Mouse (Mus musculus): ENCODE measurements around the gene Nsun6. TPM values are rescaled to one million over a fixed set of nuclear protein-coding genes. Genes with fewer than 3 reads are reported as not detected.
A peak's percentile ranks its signal among the peaks of the same experiment; 100 is the strongest.

Nsun6 gene
- polyA plus RNA-seq, 1 experiment from 2014 or later, result 15.2 TPM

DNA sequence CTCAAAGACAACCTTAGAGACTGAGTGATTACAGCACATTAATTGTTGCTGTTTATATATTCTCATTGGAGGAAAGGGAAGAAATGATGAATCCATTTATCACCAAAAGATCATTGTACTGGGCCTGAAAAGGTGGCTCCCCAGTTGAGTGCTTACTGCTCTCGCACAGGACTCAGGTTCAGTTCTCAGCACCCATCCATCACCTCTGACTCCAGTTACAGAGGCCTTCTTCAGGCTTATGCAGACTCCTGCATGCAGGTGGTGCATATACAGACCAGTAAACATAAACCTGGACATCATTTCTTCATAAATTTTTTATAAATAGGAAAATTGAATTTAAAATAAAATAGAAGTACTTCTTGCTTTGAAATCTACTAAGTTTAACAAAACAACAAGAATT, 46.8 kb downstream of the Nsun6 start:
- WGBS, result 88% methylated on average over 1 of the region's 1 CpGs
- Histone ChIP-seq H3K9me3 (ENCODE audit: control insufficient read depth, low read length) (no peaks in the 10 kb centered on the region), H3K36me3 (ENCODE audit: control insufficient read depth, insufficient read depth, low read length) (peaks cover 3% of the 10 kb centered on the region; the same call in 1 of the 2 replicates), H3K4me3 (ENCODE audit: low read length) (no peak overlapping the region), H3K4me1 (replicated peaks; ENCODE audit: control insufficient read depth, insufficient read depth, low read length) (no peaks in the 10 kb centered on the region), H3K27ac (ENCODE audit: low read length) (no peak overlapping the region), H3K27me3 (ENCODE audit: control insufficient read depth, insufficient read depth, low read depth, low read length) (no peaks in the 10 kb centered on the region), H3K9ac (ENCODE audit: low read length) (no peak overlapping the region), H3K4me2 (ENCODE audit: low read depth, low read length) (no peak overlapping the region)
- no peak for ATAC-seq (ENCODE audit: low read depth)

DNA sequence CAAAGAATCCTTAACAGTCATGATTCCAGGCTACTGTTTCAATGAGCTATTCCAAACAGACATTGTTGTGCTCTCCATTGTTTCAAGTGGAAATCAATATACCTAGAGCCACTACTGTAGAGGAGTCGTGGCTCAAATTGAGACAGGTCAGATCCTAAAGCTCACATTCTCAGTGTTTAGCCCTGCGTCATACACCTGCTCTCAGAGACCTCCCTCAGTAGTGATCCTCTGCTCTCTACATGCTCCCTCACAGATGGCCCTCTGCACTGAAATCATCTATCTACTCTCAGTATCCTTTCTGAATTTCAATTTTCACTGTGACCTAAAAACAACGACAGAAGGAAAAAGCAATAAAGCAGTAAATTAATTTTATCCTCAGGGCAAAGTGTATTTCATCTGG, 47.3 kb downstream of the Nsun6 start:
- Histone ChIP-seq H3K4me1 (replicated peaks; ENCODE audit: control insufficient read depth, insufficient read depth, low read length) (no peaks in the 10 kb centered on the region), H3K27me3 (ENCODE audit: control insufficient read depth, insufficient read depth, low read depth, low read length) (no peaks in the 10 kb centered on the region), H3K4me3 (ENCODE audit: low read length) (no peak overlapping the region), H3K9ac (ENCODE audit: low read length) (no peak overlapping the region), H3K27ac (ENCODE audit: low read length) (no peak overlapping the region), H3K36me3 (ENCODE audit: control insufficient read depth, insufficient read depth, low read length) (peaks cover 3% of the 10 kb centered on the region; the same call in 1 of the 2 replicates), H3K4me2 (ENCODE audit: low read depth, low read length) (no peak overlapping the region), H3K9me3 (ENCODE audit: control insufficient read depth, low read length) (no peaks in the 10 kb centered on the region)
- WGBS, result 89% methylated on average over 3 of the region's 3 CpGs
- no peak for ATAC-seq (ENCODE audit: low read depth)

- Histone ChIP-seq H3K4me2 (ENCODE audit: low read depth, low read length) (no peak overlapping the region), H3K4me3 (ENCODE audit: low read length) (no peak overlapping the region), H3K4me1 (replicated peaks; ENCODE audit: control insufficient read depth, insufficient read depth, low read length) (no peaks in the 10 kb centered on the region), H3K27ac (ENCODE audit: low read length) (no peak overlapping the region), H3K27me3 (ENCODE audit: control insufficient read depth, insufficient read depth, low read depth, low read length) (no peaks in the 10 kb centered on the region), H3K9ac (ENCODE audit: low read length) (no peak overlapping the region), H3K9me3 (ENCODE audit: control insufficient read depth, low read length) (no peaks in the 10 kb centered on the region), H3K36me3 (ENCODE audit: control insufficient read depth, insufficient read depth, low read length) (peaks cover 3% of the 10 kb centered on the region; the same call in 1 of the 2 replicates)
- ATAC-seq (ENCODE audit: low read depth), result no peak
- 75% methylated on average over 5 of the region's 5 CpGs for WGBS
Measured at GRCm38 (mm10) chr2:14997836-14998235, 57.0 kb downstream of the Nsun6 start.

DNA sequence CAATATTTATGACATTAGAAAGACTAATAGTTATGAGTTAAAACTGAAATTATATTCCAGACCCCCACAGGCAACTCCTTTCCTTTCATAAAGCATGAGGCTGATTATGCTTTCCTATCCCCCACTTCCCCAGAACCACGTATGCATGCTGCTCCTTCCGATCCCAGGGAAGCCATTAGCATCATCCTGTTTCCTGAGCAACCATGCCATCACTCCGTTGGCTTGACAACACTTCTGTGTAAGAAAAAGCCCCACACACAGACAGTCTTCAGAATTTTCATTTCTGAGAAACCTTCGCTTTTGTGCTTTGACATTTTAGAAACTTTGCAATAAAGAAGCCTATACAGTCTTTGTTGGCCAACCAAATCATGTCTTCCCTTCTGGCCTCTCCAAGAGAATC, 58.8 kb downstream of the Nsun6 start:
- Histone ChIP-seq H3K9ac (ENCODE audit: low read length) (no peak overlapping the region), H3K4me2 (ENCODE audit: low read depth, low read length) (no peak overlapping the region), H3K4me1 (replicated peaks; ENCODE audit: control insufficient read depth, insufficient read depth, low read length) (no peaks in the 10 kb centered on the region), H3K27ac (ENCODE audit: low read length) (no peak overlapping the region), H3K4me3 (ENCODE audit: low read length) (no peak overlapping the region), H3K27me3 (ENCODE audit: control insufficient read depth, insufficient read depth, low read depth, low read length) (no peaks in the 10 kb centered on the region), H3K36me3 (ENCODE audit: control insufficient read depth, insufficient read depth, low read length) (peaks cover 6% of the 10 kb centered on the region; the same call in 1 of the 2 replicates), H3K9me3 (ENCODE audit: control insufficient read depth, low read length) (no peaks in the 10 kb centered on the region)
- WGBS, result 78% methylated on average over 4 of the region's 4 CpGs
- no peak for ATAC-seq (ENCODE audit: low read depth)

DNA sequence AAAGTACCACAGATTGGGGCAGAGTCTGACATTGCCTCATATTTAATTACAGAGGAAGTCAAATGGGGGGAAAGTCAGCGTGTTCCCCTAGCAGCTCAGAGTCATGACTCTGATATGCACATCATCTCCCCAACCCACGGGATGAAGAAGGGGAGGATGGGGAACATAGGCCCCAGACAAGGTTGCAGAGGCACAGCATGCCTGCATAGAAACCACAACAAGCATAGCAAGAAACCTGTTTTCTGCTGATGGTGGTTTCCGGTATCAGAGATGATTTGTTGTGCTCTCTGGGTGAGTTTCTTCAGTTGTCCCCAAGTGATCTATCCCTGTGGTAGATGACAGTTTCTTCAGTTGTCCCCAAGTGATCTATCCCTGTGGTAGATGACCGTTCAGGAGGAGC, 62.3 kb downstream of the Nsun6 start:
- no peak for ATAC-seq (ENCODE audit: low read depth)
- no peak overlapping the region for H3K4me3 ChIP-seq (ENCODE audit: low read length)
- H3K4me2 ChIP-seq (ENCODE audit: low read depth, low read length), result no peak overlapping the region
- 81% methylated on average over 4 of the region's 4 CpGs for WGBS
- no peak overlapping the region for H3K9ac ChIP-seq (ENCODE audit: low read length)
- H3K9me3 ChIP-seq (ENCODE audit: control insufficient read depth, low read length), result no peaks in the 10 kb centered on the region
- peaks cover 6% of the 10 kb centered on the region; the same call in 1 of the 2 replicates for H3K36me3 ChIP-seq (ENCODE audit: control insufficient read depth, insufficient read depth, low read length)
- H3K4me1 ChIP-seq (replicated peaks; ENCODE audit: control insufficient read depth, insufficient read depth, low read length), result no peaks in the 10 kb centered on the region
- H3K27ac ChIP-seq (ENCODE audit: low read length), result no peak overlapping the region
- no peaks in the 10 kb centered on the region for H3K27me3 ChIP-seq (ENCODE audit: control insufficient read depth, insufficient read depth, low read depth, low read length)

DNA sequence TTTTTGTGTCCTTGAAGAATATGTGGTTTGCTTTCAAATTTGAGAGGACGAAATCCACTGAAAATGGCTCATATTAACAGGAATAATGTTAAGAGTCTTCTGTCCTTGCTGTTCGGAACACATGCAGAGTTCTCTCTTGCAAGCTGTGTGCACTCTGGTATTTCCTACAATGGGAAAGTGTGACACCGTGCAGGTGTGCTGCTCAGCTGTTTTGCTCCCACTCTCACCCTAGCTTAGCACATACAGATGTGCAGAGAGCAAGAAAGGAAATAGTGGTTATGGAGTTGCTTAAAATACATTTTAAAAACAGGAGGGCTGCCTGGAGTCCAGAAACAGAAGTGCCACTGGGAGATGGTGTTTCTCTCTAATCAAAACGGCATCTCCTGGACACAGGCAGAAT, 65.5 kb downstream of the Nsun6 start:
- WGBS, result 83% methylated on average over 4 of the region's 4 CpGs
- no peak for ATAC-seq (ENCODE audit: low read depth)
- no peaks in the 10 kb centered on the region for H3K4me1 ChIP-seq (replicated peaks; ENCODE audit: control insufficient read depth, insufficient read depth, low read length)
- H3K27ac ChIP-seq (ENCODE audit: low read length), result no peak overlapping the region
- H3K9me3 ChIP-seq (ENCODE audit: control insufficient read depth, low read length), result no peaks in the 10 kb centered on the region
- peaks cover 9% of the 10 kb centered on the region; the same call in 1 of the 2 replicates for H3K36me3 ChIP-seq (ENCODE audit: control insufficient read depth, insufficient read depth, low read length)
- H3K4me2 ChIP-seq (ENCODE audit: low read depth, low read length), result no peak overlapping the region
- no peak overlapping the region for H3K9ac ChIP-seq (ENCODE audit: low read length)
- H3K4me3 ChIP-seq (ENCODE audit: low read length), result no peak overlapping the region
- no peaks in the 10 kb centered on the region for H3K27me3 ChIP-seq (ENCODE audit: control insufficient read depth, insufficient read depth, low read depth, low read length)

DNA sequence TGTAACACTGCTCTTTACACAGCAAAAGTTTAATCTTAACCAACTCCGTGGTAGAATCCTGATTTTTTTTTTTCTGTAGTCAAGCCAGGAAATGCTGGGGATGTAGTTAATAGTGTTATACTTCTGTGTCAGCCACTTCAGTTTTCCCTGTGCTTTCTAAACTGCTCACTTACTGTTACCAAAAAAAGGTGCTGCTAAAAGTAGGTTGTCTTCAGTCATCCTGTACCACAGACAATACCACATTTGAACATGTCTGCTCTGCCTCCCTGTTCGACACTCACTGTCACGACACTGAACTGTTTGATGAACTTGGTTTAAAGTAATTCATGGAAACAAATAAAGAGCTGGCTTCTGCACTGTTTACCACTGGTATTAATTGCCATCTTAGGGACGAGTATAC, 66.4 kb downstream of the Nsun6 start:
- no peaks in the 10 kb centered on the region for H3K4me1 ChIP-seq (replicated peaks; ENCODE audit: control insufficient read depth, insufficient read depth, low read length)
- H3K9ac ChIP-seq (ENCODE audit: low read length), result no peak overlapping the region
- H3K9me3 ChIP-seq (ENCODE audit: control insufficient read depth, low read length), result no peaks in the 10 kb centered on the region
- H3K4me3 ChIP-seq (ENCODE audit: low read length), result no peak overlapping the region
- no peak overlapping the region for H3K4me2 ChIP-seq (ENCODE audit: low read depth, low read length)
- ATAC-seq (ENCODE audit: low read depth), result no peak
- peaks cover 9% of the 10 kb centered on the region; the same call in 1 of the 2 replicates for H3K36me3 ChIP-seq (ENCODE audit: control insufficient read depth, insufficient read depth, low read length)
- no peaks in the 10 kb centered on the region for H3K27me3 ChIP-seq (ENCODE audit: control insufficient read depth, insufficient read depth, low read depth, low read length)
- WGBS, result 69% methylated on average over 4 of the region's 4 CpGs
- H3K27ac ChIP-seq (ENCODE audit: low read length), result no peak overlapping the region

GRCm38 (mm10) chr2:14984029-14984428, 70.8 kb downstream of the Nsun6 start:
- ATAC-seq (ENCODE audit: low read depth), result peak; percentile 71; the same call in 1 of the 2 replicates
- 70% methylated on average over 11 of the region's 11 CpGs for WGBS

DNA sequence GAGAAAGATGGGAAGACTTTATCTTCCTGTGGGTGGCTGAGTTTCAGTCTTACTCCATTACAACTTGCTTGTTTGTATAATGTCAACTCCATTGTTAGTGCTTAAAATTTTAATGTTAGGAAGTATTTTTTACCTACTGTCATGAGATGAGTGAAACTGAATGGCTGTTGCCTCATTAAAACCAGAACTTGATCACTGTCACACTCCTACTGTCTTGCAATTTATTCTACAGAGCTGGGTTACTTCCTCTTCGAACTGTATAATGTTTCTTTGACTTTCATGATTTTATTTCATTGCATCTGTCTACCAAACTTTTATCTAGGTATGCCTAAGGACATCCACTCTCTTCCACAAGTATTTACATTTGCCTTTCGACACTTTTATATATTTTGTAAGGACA, 93.4 kb downstream of the Nsun6 start:
- Histone ChIP-seq H3K9ac (ENCODE audit: low read length) (no peak overlapping the region), H3K36me3 (ENCODE audit: control insufficient read depth, insufficient read depth, low read length) (no peaks in the 10 kb centered on the region), H3K9me3 (ENCODE audit: control insufficient read depth, low read length) (no peaks in the 10 kb centered on the region), H3K27me3 (ENCODE audit: control insufficient read depth, insufficient read depth, low read depth, low read length) (no peaks in the 10 kb centered on the region), H3K4me2 (ENCODE audit: low read depth, low read length) (no peak overlapping the region), H3K27ac (ENCODE audit: low read length) (no peak overlapping the region), H3K4me1 (replicated peaks; ENCODE audit: control insufficient read depth, insufficient read depth, low read length) (no peaks in the 10 kb centered on the region), H3K4me3 (ENCODE audit: low read length) (no peak overlapping the region)
- no peak for ATAC-seq (ENCODE audit: low read depth)
- WGBS, result 78% methylated on average over 2 of the region's 2 CpGs

More at GRCm38 (mm10) chr2:14984029-14984428, 70.8 kb downstream of the Nsun6 start:
- no peak overlapping the region for H3K27ac ChIP-seq (ENCODE audit: low read length)
- no peak overlapping the region for H3K4me2 ChIP-seq (ENCODE audit: low read depth, low read length)
- no peak overlapping the region for H3K9ac ChIP-seq (ENCODE audit: low read length)
- no peak overlapping the region for H3K4me3 ChIP-seq (ENCODE audit: low read length)
- no peaks in the 10 kb centered on the region for H3K9me3 ChIP-seq (ENCODE audit: control insufficient read depth, low read length)
- no peaks in the 10 kb centered on the region for H3K4me1 ChIP-seq (replicated peaks; ENCODE audit: control insufficient read depth, insufficient read depth, low read length)
- peaks cover 10% of the 10 kb centered on the region for H3K36me3 ChIP-seq (ENCODE audit: control insufficient read depth, insufficient read depth, low read length)
- H3K27me3 ChIP-seq (ENCODE audit: control insufficient read depth, insufficient read depth, low read depth, low read length), result no peaks in the 10 kb centered on the region

- H3K36me3 ChIP-seq (ENCODE audit: control insufficient read depth, insufficient read depth, low read length), result no peaks in the 10 kb centered on the region
- WGBS, result 58% methylated on average over 1 of the region's 1 CpGs
- no peak overlapping the region for H3K27ac ChIP-seq (ENCODE audit: low read length)
- no peaks in the 10 kb centered on the region for H3K4me1 ChIP-seq (replicated peaks; ENCODE audit: control insufficient read depth, insufficient read depth, low read length)
- no peak overlapping the region for H3K4me2 ChIP-seq (ENCODE audit: low read depth, low read length)
- no peak overlapping the region for H3K9ac ChIP-seq (ENCODE audit: low read length)
- no peaks in the 10 kb centered on the region for H3K9me3 ChIP-seq (ENCODE audit: control insufficient read depth, low read length)
- H3K27me3 ChIP-seq (ENCODE audit: control insufficient read depth, insufficient read depth, low read depth, low read length), result no peaks in the 10 kb centered on the region
- H3K4me3 ChIP-seq (ENCODE audit: low read length), result no peak overlapping the region
- ATAC-seq (ENCODE audit: low read depth), result no peak
Measured at GRCm38 (mm10) chr2:14960963-14961488, 93.8 kb downstream of the Nsun6 start.

Data from lung, embryonic 16.5 days (tissue).